Mouse (Mus musculus) heart, embryonic 10.5 days (tissue): ENCODE measurements at regions not wholly inside any gene's neighbourhood (a gene's known extent, or its start where the extent isn't known, plus 50 kb on each side); places are given as distances from the start of the nearest gene placed in this dataset.

Source experiments
- DNase-seq: peaks from one replicate; pipeline ENCODE4 v3.0.0-alpha.2; 2017; ENCODE audit warnings: low spot score
- H3K27ac ChIP-seq: fragments of 300-500 bp; sonication (generic); 2 replicates; pipeline ENCODE4 v1.5.1; 2016; ENCODE audit warnings: mild to moderate bottlenecking
- H3K27me3 ChIP-seq: fragments of 300-500 bp; sonication (generic); 2 replicates; pipeline ENCODE4 v1.6.1; 2016; ENCODE audit warnings: mild to moderate bottlenecking; ENCODE audit not compliant: poor library complexity, insufficient read depth, severe bottlenecking
- H3K36me3 ChIP-seq: fragments of 300-500 bp; sonication (generic); 2 replicates; pipeline ENCODE4 v1.6.1; 2016; ENCODE audit warnings: mild to moderate bottlenecking, moderate library complexity
- H3K4me1 ChIP-seq: fragments of 300-500 bp; sonication (generic); 2 replicates; pipeline ENCODE4 v1.6.1; 2016; ENCODE audit warnings: mild to moderate bottlenecking
- H3K4me3 ChIP-seq: fragments of 300-500 bp; sonication (generic); 2 replicates; pipeline ENCODE4 v1.5.1; 2016; ENCODE audit warnings: mild to moderate bottlenecking, moderate library complexity
- H3K9me3 ChIP-seq: fragments of 300-500 bp; sonication (generic); 2 replicates; pipeline ENCODE4 v1.6.1; 2016; ENCODE audit warnings: mild to moderate bottlenecking, moderate library complexity
- WGBS: fragments of 180-500 bp; shearing (Covaris S2); methylation state at CpG from one replicate; pipeline ENCODE4 v1.1.7; 2016; 5-methylcytosine and 5-hydroxymethylcytosine counted together

- no peaks in the 10 kb centered on the region for H3K36me3 ChIP-seq
- H3K4me1 ChIP-seq: peaks cover 5% of the 10 kb centered on the region; the same call in 1 of the 2 replicates
- no peak overlapping the region for H3K4me3 ChIP-seq
- DNase-seq: no peak
- H3K27me3 ChIP-seq: 0 out of 2 replicates have a peak, but pooled peaks cover 8% of the 10 kb centered on the region
- no peaks in the 10 kb centered on the region for H3K9me3 ChIP-seq
- no peak overlapping the region for H3K27ac ChIP-seq
- 44% methylated on average over 6 of the region's 6 CpGs for WGBS
Observed at GRCm38 (mm10) chr9:61468368-61468848, 96.2 kb downstream of the Tle3 start.
